Mouse (Mus musculus) forebrain, embryonic 12.5 days (tissue): ENCODE results near the gene Col4a4. TPM values are rescaled to one million over a fixed set of nuclear protein-coding genes. Genes with fewer than 3 reads are reported as not detected.

Experiments used
- polyA plus RNA-seq: library from polyadenylated mRNA; unstranded; fragments of >200 nt; fragmentation: Nextera tagmentation; extraction: Ambion mirVana; gene quantifications from 2 replicates; pipeline ENCODE4 v1.2.1, GENCODE M21; 2016

Col4a4 gene
- polyA plus RNA-seq, 1 experiment from 2014 or later, result 0.17 TPM

Other genes with a start within 250 kb of the Col4a4 start
- 0.12 and 0.23 TPM in 2 replicates for gene Col4a3, start 72 bp upstream of the Col4a4 start, polyA plus RNA-seq
- 285 and 304 TPM in 2 replicates for gene Mff, start 138.0 kb upstream of the Col4a4 start, polyA plus RNA-seq
- 0.13 and 0.24 TPM in 2 replicates for gene Tm4sf20, start 181.6 kb upstream of the Col4a4 start, polyA plus RNA-seq
- not detected in 2 replicates for gene Gm47791, start 184.4 kb upstream of the Col4a4 start, polyA plus RNA-seq